Mouse (Mus musculus) heart, adult 2 months (tissue): ENCODE measurements around the gene Spata32. TPM values are rescaled to one million over a fixed set of nuclear protein-coding genes. Genes with fewer than 3 reads are reported as not detected.

ENCODE experiments used
- DNase-seq, 2 experiments: peaks; one replicate each; pipeline ENCODE4 v3.0.0; 2021
- H3K27ac ChIP-seq: fragments of 200-600 bp; 2 replicates; pipeline ENCODE4 v1.8.1; 2022
- H3K27me3 ChIP-seq: fragments of 200-500 bp; 2 replicates; pipeline ENCODE4 v1.6.1; 2012; ENCODE audit warnings: mild to moderate bottlenecking, low read length, inconsistent platforms, mixed read lengths; ENCODE audit not compliant: control insufficient read depth, insufficient read depth
- H3K36me3 ChIP-seq: fragments of 200-500 bp; 2 replicates; pipeline ENCODE4 v1.6.1; 2012; ENCODE audit warnings: low read length, inconsistent platforms; ENCODE audit not compliant: control insufficient read depth, insufficient read depth
- H3K4me1 ChIP-seq: fragments of 200-500 bp; 2 replicates; pipeline ENCODE4 v1.6.1; 2011; ENCODE audit warnings: low read length; ENCODE audit not compliant: control insufficient read depth, insufficient read depth
- H3K4me3 ChIP-seq: fragments of 200-600 bp; 2 replicates; pipeline ENCODE4 v1.8.1; 2022
- H3K79me2 ChIP-seq: fragments of 200-500 bp; replicated peaks from 2 replicates; pipeline ENCODE4 v1.6.1; 2012; ENCODE audit warnings: mild to moderate bottlenecking, inconsistent platforms, low read length, moderate library complexity, mixed read lengths; ENCODE audit not compliant: control insufficient read depth, insufficient read depth
- H3K9ac ChIP-seq: fragments of 200-500 bp; 2 replicates; pipeline ENCODE4 v1.6.1; 2012; ENCODE audit warnings: low read depth, mild to moderate bottlenecking, control low read depth, inconsistent platforms, low read length, mixed read lengths
- CTCF ChIP-seq: fragments of 200-600 bp; IDR thresholded peaks from 2 replicates; pipeline ENCODE4 v1.8.1; 2022; ENCODE audit warnings: antibody characterized with exemption, mild to moderate bottlenecking, moderate library complexity
- EP300 ChIP-seq: fragments of 200-500 bp; IDR thresholded peaks from 2 replicates; pipeline ENCODE4 v1.6.1; 2011; ENCODE audit warnings: low read depth, low read length, control low read depth; ENCODE audit not compliant: insufficient read depth
- POLR2A ChIP-seq: fragments of 200-500 bp; IDR thresholded peaks from 2 replicates; pipeline ENCODE4 v1.6.1; 2011; ENCODE audit warnings: mild to moderate bottlenecking, low read depth, low read length, control low read depth; ENCODE audit not compliant: insufficient read depth
- WGBS: fragments of 180-500 bp; shearing (Covaris S2); methylation state at CpG from one replicate; pipeline ENCODE4 v1.1.7; 2018; 5-methylcytosine and 5-hydroxymethylcytosine counted together
- intact Hi-C: fragments of 180-260 bp; cut with DNase I; formaldehyde crosslinking; loops from one replicate; pipeline ENCODE4 v1.15.1; 2025
- polyA plus RNA-seq: library from polyadenylated mRNA; depleted of rRNA; stranded (reverse); fragments of >200 nt; gene quantifications from 2 replicates; pipeline ENCODE4 v1.2.3, GENCODE M21; 2012
- total RNA-seq, 2 experiments: library from RNA; stranded (reverse); gene quantifications; 2 replicates each; pipeline ENCODE4 v1.2.3; 2021

The Spata32 gene
- total and polyA plus RNA-seq, 3 experiments = not detected

- no peaks in the 10 kb centered on the region for H3K27me3 ChIP-seq
- intact Hi-C loops = loop anchor here (5.0 kb wide), 1 partner anchor 147 kb away; the partner anchor contains the start of gene Hexim1
- no peak overlapping the region for H3K27ac ChIP-seq
- H3K4me3 ChIP-seq = no peak overlapping the region
- peaks cover 4% of the 10 kb centered on the region for H3K79me2 ChIP-seq
- no peaks in the 10 kb centered on the region for H3K36me3 ChIP-seq
- no peak for DNase-seq
- peak overlapping the region; percentile 23; the same call in 1 of the 2 replicates for H3K9ac ChIP-seq
- peaks cover 17% of the 10 kb centered on the region for H3K4me1 ChIP-seq
- 88% methylated on average over 20 of the region's 20 CpGs for WGBS
- TF ChIP-seq CTCF (no peak), EP300 (no peak), POLR2A (no peak)
These were observed 46.3 kb upstream of the Spata32 start for GRCm38 (mm10) chr11:103264427-103265005.

GRCm38 (mm10) chr11:103263551-103263950 is 45.3 kb upstream of the Spata32 start:
- Histone ChIP-seq H3K36me3 (no peaks in the 10 kb centered on the region), H3K79me2 (peaks cover 4% of the 10 kb centered on the region), H3K4me3 (no peak overlapping the region), H3K27ac (no peak overlapping the region), H3K9ac (0 out of 2 replicates have a peak overlapping the region, but pooled peaks have one; percentile 2), H3K4me1 (peaks cover 17% of the 10 kb centered on the region), H3K27me3 (no peaks in the 10 kb centered on the region)
- DNase-seq = no peak
- intact Hi-C loops = no loop called here
- no peak for TF ChIP-seq POLR2A
- no peak for TF ChIP-seq CTCF
- no peak for TF ChIP-seq EP300
- WGBS = 78% methylated on average over 10 of the region's 10 CpGs

DNA sequence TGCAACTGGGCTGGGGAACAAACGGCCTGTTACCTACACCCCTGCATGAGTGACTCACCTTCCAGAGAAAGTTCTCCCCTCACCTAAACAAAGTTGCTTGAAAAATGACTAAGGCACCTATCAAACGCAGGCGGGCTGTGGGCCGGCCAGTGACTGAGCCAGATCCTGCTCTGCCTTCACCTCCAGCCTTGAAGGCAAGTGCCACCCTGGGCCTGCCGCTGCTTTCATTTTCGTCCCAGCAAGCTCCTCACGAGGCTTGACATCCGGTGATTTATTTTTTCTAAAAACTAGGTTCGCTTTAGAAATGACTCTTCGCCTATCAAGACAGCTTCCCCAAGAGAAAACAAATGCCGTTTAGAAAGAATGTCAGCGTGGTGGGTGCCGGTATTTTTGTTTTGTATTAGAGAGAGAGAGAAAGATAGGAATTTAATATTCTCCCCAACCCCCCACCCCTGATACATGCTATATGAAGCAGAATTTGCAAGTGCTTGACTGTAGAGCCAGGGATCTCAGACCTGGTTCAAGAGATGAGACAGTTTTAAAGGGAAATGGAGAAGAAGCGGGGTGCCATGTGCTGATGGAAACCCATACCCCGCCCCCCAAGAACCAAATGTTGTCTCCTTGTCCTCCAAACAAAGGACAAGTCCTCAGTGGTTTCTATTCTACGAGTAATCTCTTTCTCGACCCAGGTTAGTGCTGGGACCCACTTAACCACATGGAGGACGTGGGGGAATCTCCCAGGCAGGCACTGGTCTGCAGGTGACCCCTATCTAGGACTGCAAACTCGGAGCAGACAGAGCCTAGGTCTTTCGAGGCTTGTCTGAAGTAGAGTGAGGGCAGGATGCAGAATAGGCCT is 44.4 kb upstream of the Spata32 start:
- Histone ChIP-seq H3K4me1 (peaks cover 16% of the 10 kb centered on the region), H3K27me3 (no peaks in the 10 kb centered on the region), H3K79me2 (peaks cover 4% of the 10 kb centered on the region), H3K27ac (peak overlapping the region; percentile 81), H3K9ac (peak overlapping the region; percentile 34), H3K36me3 (no peaks in the 10 kb centered on the region), H3K4me3 (peak overlapping the region; percentile 17)
- WGBS = 45% methylated on average over 20 of the region's 20 CpGs
- intact Hi-C loops = no loop called here
- no peak for TF ChIP-seq EP300
- TF ChIP-seq POLR2A = 0 out of 2 replicates have a peak, but pooled peaks have one; percentile 22
- no peak for TF ChIP-seq CTCF
- DNase-seq = peak; percentile 67

DNA sequence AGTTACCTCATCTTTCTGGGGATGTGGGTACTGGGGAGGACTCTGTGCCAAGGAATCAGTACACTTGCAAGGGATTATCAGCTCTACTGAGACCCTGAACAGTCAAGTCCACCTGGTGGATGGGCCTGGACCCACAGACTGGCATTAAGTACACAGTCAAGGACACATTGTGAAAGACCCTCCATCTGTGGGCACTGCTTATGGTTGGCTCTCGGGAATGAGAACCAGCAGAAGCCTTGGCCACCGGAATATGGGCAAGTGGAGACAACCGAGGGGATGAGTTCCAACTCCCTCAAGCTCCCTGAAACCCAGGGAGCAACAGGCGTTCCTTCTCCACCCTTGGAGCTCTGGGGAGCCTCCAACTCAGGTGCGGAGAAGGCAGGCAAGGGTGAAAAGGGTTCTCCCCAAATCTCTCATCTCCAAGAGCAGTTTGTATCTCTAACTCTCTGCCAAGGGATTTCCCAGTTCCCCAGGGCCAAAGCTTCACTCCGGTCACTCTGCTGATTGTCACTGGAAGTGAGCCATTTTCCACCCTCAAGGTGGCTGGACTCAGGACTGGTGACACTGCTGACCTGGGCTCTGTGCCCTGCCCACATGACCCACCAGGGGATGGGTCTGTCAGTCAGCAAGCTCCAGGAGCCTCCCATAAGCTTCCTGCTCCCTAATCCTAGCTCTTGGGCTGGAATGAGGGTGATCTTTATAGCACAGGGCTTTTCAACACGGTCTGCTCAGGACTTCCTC is 43.6 kb upstream of the Spata32 start:
- peak overlapping the region; percentile 34 for H3K9ac ChIP-seq
- H3K4me3 ChIP-seq = peak overlapping the region; percentile 17
- intact Hi-C loops = no loop called here
- H3K27ac ChIP-seq = peak overlapping the region; percentile 81
- peaks cover 4% of the 10 kb centered on the region for H3K79me2 ChIP-seq
- H3K36me3 ChIP-seq = no peaks in the 10 kb centered on the region
- peak in 1 of 2 experiments; percentile 79 for DNase-seq
- no peaks in the 10 kb centered on the region for H3K27me3 ChIP-seq
- TF ChIP-seq POLR2A = no peak
- peak; percentile 43; the same call in 1 of the 2 replicates for TF ChIP-seq EP300
- 52% methylated on average over 7 of the region's 7 CpGs for WGBS
- peaks cover 16% of the 10 kb centered on the region for H3K4me1 ChIP-seq

DNA sequence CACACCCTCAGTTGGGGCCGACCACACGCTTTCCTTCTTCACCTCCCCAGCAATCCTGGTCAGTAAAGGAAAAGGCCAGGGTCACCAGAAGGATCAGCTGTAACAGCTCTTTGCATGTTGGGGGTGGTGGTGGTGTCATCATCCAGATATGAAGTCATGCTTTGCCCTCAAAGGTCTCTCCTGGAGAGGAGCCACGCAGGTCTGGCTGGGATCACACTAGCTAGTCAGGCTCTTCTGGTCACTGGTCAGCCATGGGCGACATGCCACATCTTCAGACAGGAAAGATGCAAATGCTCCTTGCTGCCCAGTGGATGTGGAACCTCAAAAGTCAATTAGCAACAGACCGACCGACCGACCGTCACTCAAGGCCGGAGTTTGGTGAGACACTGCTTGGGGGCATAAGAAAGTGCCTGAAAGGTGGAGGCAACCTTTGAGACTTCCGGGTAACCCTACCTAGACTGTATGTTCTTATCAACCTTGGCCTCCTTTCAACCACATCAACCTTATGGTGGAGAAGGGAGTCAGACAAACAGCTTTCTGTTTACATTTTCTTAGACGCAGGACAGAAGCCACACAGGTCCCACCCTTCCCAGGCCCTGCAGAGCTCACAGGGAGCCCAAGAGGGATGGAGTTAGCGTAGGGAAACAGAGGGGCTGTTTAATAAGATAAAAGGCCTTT is 42.4 kb upstream of the Spata32 start:
- Histone ChIP-seq H3K27me3 (no peaks in the 10 kb centered on the region), H3K79me2 (peaks cover 4% of the 10 kb centered on the region), H3K4me1 (peaks cover 15% of the 10 kb centered on the region), H3K36me3 (no peaks in the 10 kb centered on the region), H3K4me3 (no peak overlapping the region), H3K9ac (no peak overlapping the region), H3K27ac (no peak overlapping the region)
- intact Hi-C loops = no loop called here
- no peak for DNase-seq
- TF ChIP-seq POLR2A (no peak), EP300 (no peak), CTCF (no peak)
- 86% methylated on average over 12 of the region's 12 CpGs for WGBS
